Mouse (Mus musculus): ENCODE data around the gene Zfp296. TPM values are rescaled to one million over a fixed set of nuclear protein-coding genes. Genes with fewer than 3 reads are reported as not detected.

Zfp296 gene
- total RNA-seq (2014; fragmentation: Nextera tagmentation), result 0.47 and 4.2 TPM in 2 replicates
- total RNA-seq (2017), result 3.2 and 3.9 TPM in 2 replicates

DNA sequence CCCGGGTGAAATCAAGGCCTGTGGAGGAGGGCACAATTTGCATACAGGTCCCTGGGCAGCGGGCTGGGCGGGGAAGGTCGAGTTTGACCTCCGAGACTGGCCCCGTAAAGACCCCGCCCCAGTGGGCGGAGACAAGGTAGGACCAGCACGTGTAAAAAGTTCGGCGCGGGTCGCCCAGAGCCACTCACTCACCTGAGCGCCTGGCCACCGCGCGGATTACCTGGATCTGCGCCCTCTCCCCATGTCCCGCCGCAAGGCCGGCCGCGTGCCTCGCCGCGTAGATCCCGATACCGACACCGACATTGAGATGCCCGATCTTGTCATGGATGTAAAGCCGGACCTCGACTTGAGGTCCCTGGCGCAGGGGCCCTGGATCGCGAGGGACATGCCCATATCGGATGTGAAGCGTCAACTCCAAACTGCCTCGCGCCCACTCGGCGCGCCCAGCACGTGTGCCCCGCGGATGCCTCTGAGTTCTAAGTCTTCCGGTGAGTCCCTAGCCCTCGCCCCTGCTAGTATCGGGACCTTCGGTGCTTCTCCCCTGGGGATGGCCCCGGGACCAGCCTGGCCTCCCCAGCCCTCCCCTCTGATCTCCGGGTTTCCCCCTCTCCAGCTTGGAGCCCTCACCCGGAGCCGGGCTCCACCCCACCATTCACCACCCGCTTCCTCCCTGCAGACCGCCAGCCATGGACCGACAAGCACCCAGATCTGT is at the start of gene Zfp296, which contains the start of gene Gemin7:
Gene Zfp296 (plus strand): TSS at position 147 of the 712 bp plus-strand sequence.
Gene Gemin7 (minus strand): TSS at position 455 of the 712 bp plus-strand sequence.
- ATAC-seq (replicated peaks; ENCODE audit: low FRiP score, low TSS enrichment, poor library complexity, severe bottlenecking), result peak; percentile 32

DNA sequence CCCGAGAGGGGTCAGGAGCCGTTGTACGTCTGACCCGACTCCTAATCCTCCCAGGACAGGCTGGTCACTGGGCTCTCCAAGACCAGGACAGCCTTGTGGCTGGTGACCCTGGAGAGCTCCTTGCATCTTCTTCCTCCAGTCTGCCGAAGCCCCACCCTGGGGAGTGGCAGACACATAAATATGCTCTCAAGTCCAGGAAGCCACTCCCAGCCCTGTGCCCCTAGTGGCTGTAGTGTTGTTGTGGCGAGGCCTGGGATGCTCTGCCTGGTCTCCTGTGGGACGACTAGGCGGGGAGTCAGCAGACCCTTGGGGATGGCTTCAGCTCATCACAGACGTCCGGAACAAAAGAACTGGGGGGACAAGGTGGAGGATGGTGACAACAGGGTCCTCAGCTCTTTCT is 46.0 kb upstream of the Zfp296 start:
- peak; percentile 42 for ATAC-seq (replicated peaks; ENCODE audit: low FRiP score, low TSS enrichment, poor library complexity, severe bottlenecking)

DNA sequence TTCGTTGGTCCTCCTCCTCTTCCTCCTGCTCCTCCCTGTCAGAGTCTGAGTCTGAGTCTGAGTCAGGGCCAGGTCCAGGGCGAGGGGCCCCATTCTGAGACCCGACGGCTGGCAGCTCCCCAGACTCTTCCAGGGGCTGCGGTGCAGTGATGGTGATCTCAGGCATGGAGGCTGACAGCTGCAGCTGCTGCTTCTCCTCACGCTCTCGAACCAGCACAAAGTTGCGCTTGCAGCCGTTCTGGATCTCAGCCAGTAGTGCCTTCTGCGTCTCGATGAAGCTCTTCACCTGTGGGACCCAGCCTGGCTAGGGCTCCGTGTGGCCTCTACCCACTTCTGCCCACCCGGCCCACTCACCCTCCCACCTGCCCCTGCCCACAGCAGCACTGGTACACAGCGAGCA is 44.8 kb upstream of the Zfp296 start:
- ATAC-seq (replicated peaks; ENCODE audit: low FRiP score, low TSS enrichment, poor library complexity, severe bottlenecking), result no peak

DNA sequence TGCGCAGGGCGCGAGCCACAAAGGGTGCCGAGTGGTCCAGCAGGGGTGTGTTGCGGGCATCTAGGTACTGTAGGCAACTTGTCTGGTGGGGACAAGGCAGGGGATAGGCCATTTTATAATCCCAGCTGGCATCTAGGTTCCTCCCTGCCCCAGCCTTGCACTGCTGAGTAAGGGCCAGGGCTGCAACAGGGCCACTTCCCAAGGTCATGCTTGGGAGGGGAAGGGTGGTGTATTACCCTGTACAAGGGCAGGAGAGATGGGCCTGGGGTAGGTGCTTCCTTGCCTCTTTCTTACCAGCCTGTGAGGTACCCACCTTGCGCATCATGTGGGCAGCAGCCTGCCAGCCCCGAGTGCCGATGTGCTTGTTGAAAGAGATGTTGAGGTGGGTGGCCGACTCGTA is 42.4 kb upstream of the Zfp296 start:
- no peak for ATAC-seq (replicated peaks; ENCODE audit: low FRiP score, low TSS enrichment, poor library complexity, severe bottlenecking)

DNA sequence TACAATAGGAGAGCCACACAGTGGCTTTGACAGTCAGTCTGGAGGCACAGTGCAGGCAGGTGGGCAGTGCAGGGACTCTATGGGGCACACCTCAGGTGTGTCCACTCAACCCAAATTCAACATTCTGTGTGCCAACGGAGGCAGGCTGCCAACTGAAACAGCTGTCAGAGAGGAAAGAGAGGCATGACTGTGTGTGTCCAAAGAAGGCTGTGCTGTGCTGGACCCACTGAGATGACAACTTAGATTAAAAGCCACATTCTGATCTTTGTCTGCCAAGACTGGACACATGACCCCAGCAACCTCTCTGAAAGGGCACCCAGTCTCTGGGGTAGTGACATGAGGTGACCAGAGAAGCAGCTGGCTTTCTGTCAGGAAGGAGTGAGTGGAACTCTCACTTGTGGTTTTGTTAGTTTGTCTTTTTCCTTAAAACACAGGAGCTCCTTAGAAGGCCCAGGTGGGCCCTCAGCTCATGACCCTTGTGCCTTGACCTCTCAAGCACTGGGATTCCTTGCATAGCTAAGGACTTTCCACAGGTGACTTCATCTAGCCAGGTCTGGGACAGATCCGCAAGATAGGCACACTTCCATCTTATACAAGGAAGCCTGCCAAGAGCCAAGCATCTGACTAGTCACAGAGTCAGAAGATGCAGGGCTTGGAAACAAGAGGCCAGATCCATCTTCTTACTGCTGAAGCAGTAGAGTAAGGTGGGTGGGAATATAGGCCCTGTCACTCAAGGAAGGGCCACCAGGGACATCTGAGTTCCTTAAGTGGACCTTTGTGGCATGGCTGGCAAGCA is 36.1 kb upstream of the Zfp296 start:
- no peak for ATAC-seq (replicated peaks; ENCODE audit: low FRiP score, low TSS enrichment, poor library complexity, severe bottlenecking)

DNA sequence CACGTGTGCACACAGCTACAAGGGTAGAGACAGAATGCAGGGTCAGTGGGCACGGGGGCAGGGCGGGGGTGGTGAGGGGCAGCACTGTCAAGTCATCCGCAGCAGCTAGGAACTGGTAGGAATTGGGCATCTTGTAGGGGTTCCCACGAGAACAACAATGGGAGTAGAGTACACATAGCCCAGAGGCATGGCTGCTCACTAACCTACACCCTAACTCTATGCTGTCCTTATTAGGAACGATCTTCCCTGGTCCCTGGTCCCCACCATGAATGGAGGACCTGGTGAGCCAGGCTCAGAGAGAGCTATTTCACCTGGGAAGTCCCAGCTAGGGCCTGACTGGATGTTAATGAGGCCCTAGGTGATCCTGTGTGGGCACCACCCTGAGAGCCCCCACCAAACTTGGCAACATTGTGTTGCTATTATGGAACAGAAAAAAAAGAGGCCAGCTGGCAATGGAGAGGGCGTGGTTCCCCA is 35.4 kb upstream of the Zfp296 start:
- ATAC-seq (replicated peaks; ENCODE audit: low FRiP score, low TSS enrichment, poor library complexity, severe bottlenecking), result no peak

DNA sequence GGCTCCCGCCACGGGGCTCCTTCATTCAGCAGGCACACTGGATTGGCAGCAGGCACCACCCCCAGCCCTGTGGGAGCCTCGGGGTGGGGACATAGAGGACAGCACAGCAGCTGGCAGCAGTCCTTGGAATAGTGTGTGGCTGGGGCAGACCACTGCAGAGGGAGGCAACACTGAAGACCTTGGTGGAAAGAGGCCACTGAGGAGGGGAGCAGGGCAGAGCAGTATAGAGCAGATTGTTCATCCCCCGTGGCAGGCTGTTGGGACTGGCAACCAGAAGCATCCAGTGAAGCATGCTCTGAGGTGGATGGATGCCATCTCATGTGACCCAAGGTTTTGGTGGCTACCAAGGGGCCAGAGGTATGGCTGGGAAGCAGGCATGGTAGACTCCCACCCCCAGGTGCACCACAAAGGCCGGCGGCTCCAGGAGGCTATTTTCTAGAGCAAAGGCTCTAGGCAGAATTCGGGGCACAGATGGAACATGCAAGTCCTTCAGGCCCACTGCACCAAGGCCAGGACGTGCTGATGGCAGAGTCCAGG is 34.9 kb upstream of the Zfp296 start:
- ATAC-seq (replicated peaks; ENCODE audit: low FRiP score, low TSS enrichment, poor library complexity, severe bottlenecking), result peak; percentile 21; the same call in 1 of the 2 replicates

DNA sequence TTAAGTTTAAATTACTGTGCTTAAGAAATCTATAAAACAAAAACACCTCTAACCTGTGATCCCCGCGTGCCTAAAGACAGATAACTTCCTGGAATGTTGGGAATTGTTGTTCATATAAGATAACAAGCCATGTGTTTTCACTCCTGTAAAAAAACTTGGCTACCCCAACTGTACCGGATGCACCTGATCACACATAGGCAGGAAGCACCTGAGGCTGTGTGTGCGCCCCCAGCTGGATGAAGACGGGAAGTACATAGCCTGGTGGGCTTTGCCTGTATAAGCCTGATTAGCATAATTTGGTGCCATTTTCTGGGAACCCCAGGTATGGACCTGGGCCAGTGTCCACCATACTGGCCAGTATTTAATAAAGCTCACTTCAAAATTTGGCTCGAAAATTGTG is 33.5 kb upstream of the Zfp296 start:
- peak; percentile 51; the same call in 1 of the 2 replicates for ATAC-seq (replicated peaks; ENCODE audit: low FRiP score, low TSS enrichment, poor library complexity, severe bottlenecking)

DNA sequence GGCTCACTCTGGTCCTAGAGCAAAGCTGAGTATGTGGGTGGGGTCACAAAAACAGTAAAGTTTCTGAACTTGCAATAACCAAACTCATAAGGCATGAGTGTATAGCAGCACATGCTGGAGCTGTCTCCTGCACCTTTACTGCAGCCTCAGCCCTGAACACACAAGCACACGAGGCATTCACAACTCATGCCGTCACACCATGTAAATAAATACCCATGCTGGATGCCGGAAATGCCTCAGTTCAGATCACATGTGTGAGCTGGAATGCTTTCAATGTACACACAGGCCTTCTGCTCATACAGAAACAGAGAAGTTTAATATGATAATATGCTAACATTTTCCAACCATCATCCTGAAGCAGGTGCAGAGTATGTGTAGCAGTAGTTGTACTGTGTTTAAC is 31.1 kb upstream of the Zfp296 start:
- ATAC-seq (replicated peaks; ENCODE audit: low FRiP score, low TSS enrichment, poor library complexity, severe bottlenecking), result no peak

DNA sequence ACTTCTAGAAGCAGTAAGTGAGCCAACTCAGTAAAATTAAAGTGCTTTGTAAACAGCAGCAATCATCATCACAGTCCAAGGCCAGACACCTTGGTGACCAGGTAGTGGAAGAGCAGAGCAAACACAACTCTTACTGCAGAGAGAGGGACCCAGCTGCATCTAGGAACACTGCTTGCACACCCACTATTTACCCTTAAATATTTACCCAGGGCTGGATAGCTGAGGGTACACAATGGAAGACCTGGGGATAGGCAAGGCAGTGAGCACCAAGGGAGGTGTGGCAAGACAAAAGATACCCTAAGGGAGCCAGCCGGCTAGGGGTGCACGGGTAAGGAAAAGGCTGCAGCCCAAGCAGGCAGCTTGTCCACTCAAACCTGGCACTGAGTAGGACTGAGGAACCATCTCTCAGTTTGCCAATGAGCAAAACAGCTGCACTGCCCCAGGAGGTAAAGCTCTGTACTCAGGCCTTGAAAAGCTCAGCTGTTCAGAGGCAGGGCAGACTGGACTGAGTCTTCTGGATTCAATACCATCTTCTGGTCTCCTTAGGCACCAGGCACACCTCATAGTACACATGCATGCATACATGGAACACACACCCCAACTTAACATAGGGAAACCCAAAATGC is 29.6 kb upstream of the Zfp296 start:
- no peak for ATAC-seq (replicated peaks; ENCODE audit: low FRiP score, low TSS enrichment, poor library complexity, severe bottlenecking)

DNA sequence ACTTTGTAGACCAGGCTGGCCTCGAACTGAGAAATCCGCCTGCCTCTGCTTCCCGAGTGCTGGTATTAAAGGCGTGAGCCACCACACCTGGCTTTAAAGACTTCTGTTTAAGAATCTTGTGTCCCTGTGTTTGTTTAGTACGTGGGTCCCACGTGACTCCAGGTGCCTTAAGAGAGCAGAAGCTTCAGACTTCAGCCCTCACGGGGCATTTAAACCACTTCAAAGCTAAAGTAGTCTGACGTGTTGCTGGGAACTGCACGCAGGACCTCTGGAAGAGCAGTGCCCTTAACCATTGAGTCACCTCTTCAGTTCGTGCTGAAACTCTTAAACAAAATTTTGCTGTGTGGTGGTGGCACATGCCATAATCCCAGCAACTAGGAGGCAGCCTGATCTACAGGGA is 27.7 kb upstream of the Zfp296 start:
- ATAC-seq (replicated peaks; ENCODE audit: low FRiP score, low TSS enrichment, poor library complexity, severe bottlenecking), result no peak

DNA sequence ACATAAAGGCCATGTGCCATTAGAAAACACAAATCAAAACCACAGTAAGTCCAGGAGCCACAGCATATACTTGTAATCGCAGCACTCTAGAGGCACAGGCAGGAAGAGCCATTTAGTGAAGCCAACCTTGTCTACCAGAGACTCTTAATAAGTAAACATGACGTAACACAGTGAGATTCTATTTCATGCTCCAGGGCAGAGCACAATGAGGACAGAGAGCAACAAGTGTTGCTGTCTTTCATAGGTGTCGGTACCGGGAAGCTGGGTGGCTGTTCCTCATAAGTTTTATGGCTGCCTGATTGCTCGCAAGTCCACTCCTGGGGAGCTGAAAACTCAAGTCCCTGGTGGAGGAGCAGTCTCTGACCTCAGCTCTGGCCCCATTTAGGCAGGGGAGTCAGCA is 25.5 kb upstream of the Zfp296 start:
- ATAC-seq (replicated peaks; ENCODE audit: low FRiP score, low TSS enrichment, poor library complexity, severe bottlenecking), result no peak

DNA sequence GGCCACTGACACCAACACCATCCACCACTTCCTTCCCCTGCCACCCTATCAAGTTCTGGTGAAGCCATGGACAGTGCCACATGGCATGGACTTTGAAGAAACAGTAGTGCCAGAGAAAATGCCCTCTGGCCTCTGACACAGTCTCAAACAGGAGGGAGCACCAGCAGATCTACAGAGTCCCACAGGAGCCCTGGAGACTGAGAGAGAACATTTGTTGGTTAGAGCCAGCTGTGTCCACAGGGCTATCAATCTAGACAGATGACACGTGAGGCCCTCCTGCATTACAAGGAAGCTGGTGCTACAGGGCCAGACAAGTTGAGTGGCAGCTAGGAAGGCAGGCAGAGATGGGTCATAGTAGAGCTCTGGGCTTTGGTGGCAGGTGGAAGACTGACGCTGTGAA is 24.6 kb upstream of the Zfp296 start:
- no peak for ATAC-seq (replicated peaks; ENCODE audit: low FRiP score, low TSS enrichment, poor library complexity, severe bottlenecking)

DNA sequence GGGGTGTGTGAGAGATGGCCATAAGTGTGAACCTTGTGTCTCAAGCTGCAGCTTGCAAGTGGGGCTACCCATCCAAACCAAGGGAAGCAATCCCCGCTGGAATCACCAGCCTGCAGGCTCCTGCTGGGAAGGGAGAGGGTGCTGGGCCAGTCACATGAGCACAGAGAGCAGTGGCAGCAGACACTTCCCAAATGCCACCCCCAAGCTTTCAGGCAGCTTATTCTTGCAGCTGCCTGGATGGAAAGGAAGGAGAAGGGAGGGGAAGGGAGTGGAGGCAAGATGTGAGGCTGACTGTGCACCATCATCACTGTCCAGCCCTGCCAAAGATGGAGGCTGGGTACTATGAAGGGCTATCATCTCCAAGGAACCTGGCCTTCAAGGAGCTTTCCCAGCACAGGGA is 22.9 kb upstream of the Zfp296 start:
- no peak for ATAC-seq (replicated peaks; ENCODE audit: low FRiP score, low TSS enrichment, poor library complexity, severe bottlenecking)

DNA sequence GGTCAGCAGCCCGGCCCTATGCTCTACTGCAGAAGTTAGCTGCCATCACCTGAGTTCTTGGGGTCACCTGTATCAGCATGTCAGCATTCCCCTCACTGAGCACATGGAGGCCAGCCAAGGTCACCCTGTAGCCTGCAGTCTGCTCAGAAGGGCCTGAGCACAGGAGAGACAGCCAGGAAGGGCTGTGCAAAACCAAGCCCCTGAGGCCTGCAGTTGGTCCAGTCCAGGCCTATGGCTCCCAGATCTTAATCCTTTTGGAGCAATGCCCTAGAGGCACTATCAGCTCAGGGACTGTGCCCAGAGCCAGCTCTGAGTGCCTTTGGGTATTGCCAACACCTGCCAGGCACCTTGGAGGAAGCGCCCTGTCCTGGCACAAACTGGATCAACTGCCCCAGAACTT is 20.0 kb upstream of the Zfp296 start:
- ATAC-seq (replicated peaks; ENCODE audit: low FRiP score, low TSS enrichment, poor library complexity, severe bottlenecking), result no peak

DNA sequence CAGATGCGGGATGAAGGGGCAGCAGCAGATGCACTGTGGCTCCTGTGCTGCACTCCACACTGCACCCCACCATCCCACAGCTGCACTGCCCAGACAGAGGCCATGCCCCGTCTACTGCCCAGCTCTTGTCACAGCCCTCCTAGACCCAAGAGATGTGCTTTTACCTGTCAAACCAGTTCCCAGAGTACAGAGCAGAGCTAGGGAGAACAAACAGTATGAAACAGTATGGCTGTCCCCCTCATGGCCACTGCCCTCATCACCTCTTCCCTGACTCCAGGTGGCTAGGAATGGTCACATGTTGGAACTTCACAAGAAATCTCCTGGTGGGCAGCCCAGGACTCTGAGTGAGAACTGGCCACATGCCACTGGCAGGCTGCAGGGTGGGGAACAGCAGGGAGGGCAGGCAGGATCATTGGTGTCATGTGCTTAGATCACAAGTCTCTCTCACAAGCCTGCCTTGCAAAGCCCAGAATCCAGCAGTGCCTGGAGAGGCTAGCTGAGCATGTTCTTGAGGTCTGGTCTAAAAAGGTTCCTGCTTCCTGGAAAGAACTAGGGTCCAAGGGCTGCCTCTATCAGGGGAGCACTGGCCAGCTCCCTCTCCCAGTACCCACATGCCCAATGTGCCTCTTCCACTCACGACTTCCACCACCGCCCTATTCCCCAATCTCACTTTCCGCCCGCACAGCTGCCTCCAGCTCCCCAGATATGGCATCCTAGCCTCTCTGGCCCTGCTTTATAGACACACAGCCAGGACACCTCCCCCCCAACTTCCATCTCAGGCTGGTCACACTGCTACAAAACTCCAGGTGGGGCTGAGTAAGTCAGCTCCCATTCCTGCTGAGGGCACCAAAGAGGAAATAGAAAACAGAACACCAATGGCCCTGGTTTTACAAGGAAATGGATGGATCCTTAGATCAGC is 18.8 kb upstream of the Zfp296 start:
- no peak for ATAC-seq (replicated peaks; ENCODE audit: low FRiP score, low TSS enrichment, poor library complexity, severe bottlenecking)

DNA sequence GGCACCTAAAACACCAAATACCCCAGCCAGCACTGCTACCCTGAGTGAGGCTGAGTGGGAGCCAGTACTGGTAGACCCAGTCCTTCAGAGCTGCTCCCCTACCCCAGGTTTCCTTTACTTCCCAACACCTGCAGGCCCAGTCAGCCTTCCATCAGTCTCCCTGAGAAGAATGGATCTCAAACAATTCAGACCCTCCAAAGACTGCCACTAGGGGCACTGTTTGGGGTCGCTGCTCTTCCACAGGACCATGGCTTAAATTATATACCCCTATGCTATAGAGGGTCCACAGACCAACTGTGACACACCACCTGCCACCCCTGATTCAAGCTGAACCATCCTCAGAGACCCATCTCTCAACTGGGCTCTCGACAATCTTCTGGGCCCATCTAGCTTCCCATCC is 18.1 kb upstream of the Zfp296 start:
- no peak for ATAC-seq (replicated peaks; ENCODE audit: low FRiP score, low TSS enrichment, poor library complexity, severe bottlenecking)

DNA sequence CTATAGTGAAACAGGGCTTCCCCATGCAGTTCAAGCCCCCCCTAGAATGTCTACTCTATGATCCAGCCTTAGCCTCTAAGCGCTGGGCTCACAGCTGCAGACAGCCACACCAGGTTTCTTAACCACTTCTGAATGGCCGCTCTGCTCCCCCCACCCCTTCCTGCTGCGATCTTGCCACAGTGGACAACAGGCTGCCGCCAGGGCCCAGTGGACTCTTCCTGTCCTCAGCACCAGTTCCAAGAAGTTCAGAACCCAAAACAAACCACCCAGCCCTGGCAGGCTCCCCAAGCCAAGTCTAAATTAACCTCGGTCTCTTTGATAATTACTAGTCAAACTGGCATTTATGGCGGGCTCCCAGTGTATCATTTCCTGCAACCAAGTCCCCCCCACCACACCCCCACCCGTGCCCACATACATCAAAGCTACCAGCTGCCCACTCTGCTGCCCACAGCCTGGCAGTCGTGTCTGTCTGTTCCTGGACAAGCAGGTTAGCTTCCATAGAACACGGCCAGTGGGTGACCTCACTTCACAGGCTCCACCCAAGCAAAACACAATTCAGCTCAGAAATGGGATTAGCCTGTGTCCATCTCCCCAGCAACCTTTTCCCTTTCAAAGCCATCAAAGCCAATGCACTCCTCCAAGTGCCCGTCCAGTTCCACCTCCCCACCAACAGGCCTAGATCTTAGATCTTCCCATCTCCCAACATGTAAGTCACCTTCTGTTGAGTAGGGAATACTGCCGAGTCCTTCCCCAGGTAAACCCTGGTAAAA is 16.4 kb upstream of the Zfp296 start:
- no peak for ATAC-seq (replicated peaks; ENCODE audit: low FRiP score, low TSS enrichment, poor library complexity, severe bottlenecking)

Data from megakaryocyte-erythroid progenitor cell, adult 5-6 weeks (primary cell).